Comparison of ENCODE assay signal across 8 mouse cellular contexts in genomic region chr2:78868511-78868854, GRCm38 (mm10). TPM values are rescaled to one million over a fixed set of nuclear protein-coding genes. Genes with fewer than 3 reads are reported as not detected.
DNase-seq lines count a peak whose midpoint lies in the region.

No protein-coding gene starts in this region.

- peak; percentile 94 for DNase-seq in ZHBTc4 (ENCODE audit: low read depth, low spot score)
- DNase-seq in cerebellum, postnatal 4 days (ENCODE audit: low spot score in 2 of 2), result peak; percentile 50 to 82
- DNase-seq in gastrocnemius, adult 8-10 months (ENCODE audit: low spot score in 2 of 2), result peak; percentile 49 to 64
- DNase-seq in induced T-regulatory cell, adult 2 months (ENCODE audit: low read depth), result peak; percentile 93
- peak; percentile 38 to 60 for DNase-seq in left cerebral cortex, postnatal 25 days (ENCODE audit: low spot score in 2 of 2)
- peak; percentile 91 for DNase-seq in mesoderm, embryonic 11.5 days (ENCODE audit: low read depth, low spot score)
- DNase-seq in right cerebral cortex, postnatal 25 days, result peak; percentile 62
- peak; percentile 79 to 86 for DNase-seq in urinary bladder, postnatal 4 days (ENCODE audit: low spot score in 2 of 2)

- intact Hi-C loops in left cerebral cortex, postnatal 25 days (cut with DNase I), result loop anchor here (2.0 kb wide), 2 partner anchors 268 to 588 kb away; partner anchors contain the start of genes Cerkl and Neurod1

RNA-seq across cellular contexts. Expression of gene Ube2e3, which starts 0.6 kb away (rescaled TPM):
- total RNA-seq in gastrocnemius, adult 8-10 months (2022), result 10 to 100 TPM; 27.3 to 33.9 (median 29.8) TPM
- total RNA-seq in left cerebral cortex, postnatal 25 days (2021), result 100 to 1,000 TPM; 106 to 121 TPM

Comparison
In these comparisons a context has a peak if more than half of its experiments do, and no peak if none do; other contexts are left out.
1. Peak in every context shown above with its lines: DNase-seq.